In genomic region chr2:154600586-154600985, GRCm38 (mm10) we compare ENCODE assay signal across 19 mouse cellular contexts. TPM values are rescaled to one million over a fixed set of nuclear protein-coding genes. Genes with fewer than 3 reads are reported as not detected.
"Had no signal": no experiment of that assay in that cellular context is flagged by ENCODE, and none has a peak within 500 bp of the region (broad histone marks: within the 10 kb centered on the region; RNA-seq: fewer than 3 reads in every experiment).

No protein-coding gene starts in this region.

- H3K27me3 ChIP-seq: liver, embryonic 15.5 days; lung, embryonic 15.5 days; midbrain, embryonic 12.5 days; neural tube, embryonic 15.5 days had no signal

- H3K9me3 ChIP-seq: limb, embryonic 13.5 days; liver, embryonic 15.5 days; lung, embryonic 15.5 days; midbrain, embryonic 12.5 days; neural tube, embryonic 15.5 days had no signal

- H3K4me3 ChIP-seq: limb, embryonic 13.5 days; liver, embryonic 15.5 days; lung, embryonic 15.5 days; midbrain, embryonic 12.5 days; myocyte; neural tube, embryonic 15.5 days had no signal

- H3K4me2 ChIP-seq: limb, embryonic 13.5 days; lung, embryonic 15.5 days; midbrain, embryonic 12.5 days; neural tube, embryonic 15.5 days had no signal

- H3K36me3 ChIP-seq: midbrain, embryonic 12.5 days; neural tube, embryonic 15.5 days had no signal

- ATAC-seq: hindbrain, postnatal 0 days had no signal

- H3K9ac ChIP-seq: limb, embryonic 13.5 days; liver, embryonic 15.5 days; lung, embryonic 15.5 days; midbrain, embryonic 12.5 days; neural tube, embryonic 15.5 days had no signal

- H3K27ac ChIP-seq: hindbrain, postnatal 0 days; limb, embryonic 13.5 days; lung, embryonic 15.5 days; midbrain, embryonic 12.5 days; neural tube, embryonic 15.5 days had no signal

- DNase-seq: left cerebral cortex, postnatal 4 days; right cerebral cortex, adult 18-20 months; right cerebral cortex, postnatal 25 days; thymus, postnatal 4 days had no signal

RNA-seq across cellular contexts. Expression of gene 4930519P11Rik, which starts 12.7 kb away (rescaled TPM):
- total RNA-seq: hindbrain, postnatal 0 days; layer of hippocampus, adult 18-20 months; left cerebral cortex, adult 18-20 months; left cerebral cortex, postnatal 10 days; left cerebral cortex, postnatal 4 days; megakaryocyte-erythroid progenitor cell, adult 5-6 weeks had no signal
- polyA plus RNA-seq: intestine, embryonic 14.5 days; kidney, embryonic 16.5 days; liver, embryonic 15.5 days; lung, embryonic 15.5 days; neural tube, embryonic 11.5 days; stomach, embryonic 16.5 days had no signal
